Mouse (Mus musculus): ENCODE measurements around the gene Tas1r1. TPM values are rescaled to one million over a fixed set of nuclear protein-coding genes. Genes with fewer than 3 reads are reported as not detected.

Tas1r1 gene
- total and polyA plus RNA-seq, 3 experiments = 0.12 to 0.21 TPM; not detected in 1

GRCm38 (mm10) chr4:151994228-151995171, 43.9 kb downstream of the Tas1r1 start (continued):
- TF ChIP-seq POLR2AphosphoS2 (IDR thresholded peaks at IDR 0.05; ENCODE audit: low read length) = no peak
- no peak for TF ChIP-seq CHD2 (IDR thresholded peaks at IDR 0.05; ENCODE audit: low read length)
- TF ChIP-seq NRF1 (IDR thresholded peaks at IDR 0.05; ENCODE audit: insufficient read depth, low read depth, low read length, poor library complexity, severe bottlenecking) = no peak
- no peak for TF ChIP-seq RAD21 (IDR thresholded peaks at IDR 0.05; ENCODE audit: low read depth, low read length)
- peak; percentile 98 for TF ChIP-seq GATA1 (IDR thresholded peaks at IDR 0.05; ENCODE audit: low read depth, low read length)
- TF ChIP-seq ETS1 (IDR thresholded peaks at IDR 0.05; ENCODE audit: low read depth, low read length) = peak; percentile 94
- no peak for TF ChIP-seq MYC (IDR thresholded peaks at IDR 0.05; ENCODE audit: low read depth, low read length)
- no peak for TF ChIP-seq KAT2A (conservative IDR thresholded peaks at IDR 0.05; ENCODE audit: low read depth, low read length)
- no peak for TF ChIP-seq NELFE (IDR thresholded peaks at IDR 0.05; ENCODE audit: low read depth, low read length)
- TF ChIP-seq CHD1 (IDR thresholded peaks at IDR 0.05; ENCODE audit: low read depth, low read length) = no peak
- no peak for TF ChIP-seq MEF2A (IDR thresholded peaks at IDR 0.05; ENCODE audit: extremely low read depth, insufficient replicate concordance, low read depth, low read length, poor library complexity, severe bottlenecking)
- peak; percentile 99 for TF ChIP-seq RCOR1 (IDR thresholded peaks at IDR 0.05; ENCODE audit: low read depth, low read length)
- TF ChIP-seq ELF1 (IDR thresholded peaks at IDR 0.05; ENCODE audit: low read depth, low read length) = no peak
- no peak for TF ChIP-seq E2F4 (IDR thresholded peaks at IDR 0.05; ENCODE audit: borderline replicate concordance, low read depth, low read length)
- no peak for TF ChIP-seq ZMIZ1 (IDR thresholded peaks at IDR 0.05; ENCODE audit: low read depth, low read length)
- TF ChIP-seq SIN3A (IDR thresholded peaks at IDR 0.05; ENCODE audit: low read length) = peak; percentile 82
- TF ChIP-seq EP300 (IDR thresholded peaks at IDR 0.05; ENCODE audit: low read depth in 1 of 2, low read length in 2 of 2) = peak; percentile 85 to 93
- TF ChIP-seq TAL1 (IDR thresholded peaks at IDR 0.05; ENCODE audit: low read length) = peak; percentile 84
- TF ChIP-seq UBTF (IDR thresholded peaks at IDR 0.05; ENCODE audit: borderline replicate concordance, insufficient read depth, low read depth, low read length) = no peak
- TF ChIP-seq MYB (IDR thresholded peaks at IDR 0.05; ENCODE audit: low read depth, low read length) = peak; percentile 73
- no peak for TF ChIP-seq POLR2AphosphoS5 (IDR thresholded peaks at IDR 0.05; ENCODE audit: borderline replicate concordance, low read depth, low read length)
- no peak for TF ChIP-seq ZC3H11A (IDR thresholded peaks at IDR 0.05; ENCODE audit: low read depth, low read length)

GRCm38 (mm10) chr4:151993035-151993434, 45.3 kb downstream of the Tas1r1 start:
- no peak overlapping the region for H3K9ac ChIP-seq (ENCODE audit: control insufficient read depth, low read depth, low read length, poor library complexity, severe bottlenecking)
- TF ChIP-seq KAT2A (conservative IDR thresholded peaks at IDR 0.05; ENCODE audit: low read depth, low read length) (no peak), ZNF384 (IDR thresholded peaks at IDR 0.05; ENCODE audit: low read depth, low read length) (no peak), MAZ (IDR thresholded peaks at IDR 0.05; ENCODE audit: low read depth, low read length) (no peak), CHD2 (IDR thresholded peaks at IDR 0.05; ENCODE audit: low read length) (no peak), RAD21 (IDR thresholded peaks at IDR 0.05; ENCODE audit: low read depth, low read length) (no peak), EP300 (IDR thresholded peaks at IDR 0.05; ENCODE audit: low read depth in 1 of 2, low read length in 2 of 2) (no peak), USF1 (IDR thresholded peaks at IDR 0.05; ENCODE audit: low read depth, low read length) (no peak), ZC3H11A (IDR thresholded peaks at IDR 0.05; ENCODE audit: low read depth, low read length) (no peak)
- no peak overlapping the region for H3K27ac ChIP-seq (ENCODE audit: control insufficient read depth, low read depth, low read length)
- H3K4me1 ChIP-seq (ENCODE audit: control insufficient read depth in 1 of 2, insufficient read depth in 2 of 2, low read length in 2 of 2) = peaks cover 5 to 20% of the 10 kb centered on the region in 2 experiments
- DNase-seq (ENCODE audit: low read depth, low spot score) = no peak
- no peak overlapping the region for H3K4me3 ChIP-seq (ENCODE audit: control insufficient read depth in 1 of 2, insufficient read depth in 1 of 2, low read depth in 2 of 2, low read length in 2 of 2)
- peaks cover 12% of the 10 kb centered on the region; the same call in 1 of the 2 replicates for H3K79me2 ChIP-seq (ENCODE audit: control insufficient read depth, insufficient read depth, low read length, poor library complexity)
- peaks cover 0 to 14% of the 10 kb centered on the region in 2 experiments; a peak in 2 of 4 replicates for H3K36me3 ChIP-seq (ENCODE audit: control insufficient read depth in 1 of 2, insufficient read depth in 2 of 2, low read length in 2 of 2)
- H3K27me3 ChIP-seq (ENCODE audit: control insufficient read depth in 1 of 2, insufficient read depth in 2 of 2, low read length in 2 of 2) = no peaks in the 10 kb centered on the region
- no peaks in the 10 kb centered on the region for H3K9me3 ChIP-seq (replicated peaks; ENCODE audit: insufficient read depth, low read length)
